Mouse (Mus musculus): Measurements from ENCODE around the gene Gsdma.

- TF ChIP-seq CTCF (IDR thresholded peaks at IDR 0.05; ENCODE audit: low read depth, low read length) (no peak), POLR2A (IDR thresholded peaks at IDR 0.05; ENCODE audit: borderline replicate concordance, low read depth, low read length) (no peak)
Measured at GRCm38 (mm10) chr11:98628706-98629105, 35.4 kb upstream of the Gsdma start.
